Mouse (Mus musculus) heart, postnatal 25 days (tissue): Measurements from ENCODE around the gene Gm2663. TPM values are rescaled to one million over a fixed set of nuclear protein-coding genes. Genes with fewer than 3 reads are reported as not detected.

ENCODE experiments used
- total RNA-seq, 2 experiments: library from RNA; stranded (reverse); gene quantifications; 2 replicates each; pipeline ENCODE4 v1.2.3; 2021

Gm2663 gene
- total RNA-seq, 2 experiments from 2014 or later, result not detected

Other genes with a start within 250 kb of the Gm2663 start
- not detected for gene Moxd2, start 112.0 kb downstream of the Gm2663 start, total RNA-seq
- gene Prss58, start 99.1 kb downstream of the Gm2663 start, total RNA-seq, result not detected
- not detected for gene 1700074P13Rik, start 58.9 kb downstream of the Gm2663 start, total RNA-seq
- not detected for gene Gm4744, start 47.6 kb downstream of the Gm2663 start, total RNA-seq
- gene 1810009J06Rik, start 34.7 kb downstream of the Gm2663 start, total RNA-seq, result not detected
- gene 2210010C04Rik, start 36.0 kb upstream of the Gm2663 start, total RNA-seq, result not detected